Mouse (Mus musculus): ENCODE results near the gene Maml1. TPM values are rescaled to one million over a fixed set of nuclear protein-coding genes. Genes with fewer than 3 reads are reported as not detected.

The Maml1 gene
- polyA plus RNA-seq, 1 experiment from 2014 or later = 5.2 TPM

GRCm38 (mm10) chr11:50326302-50326966 lies 34.3 kb upstream of the Maml1 start:
- peak overlapping the region; percentile 61 for H3K9ac ChIP-seq (replicated peaks; ENCODE audit: low read depth)
- no peaks in the 10 kb centered on the region for H3K27me3 ChIP-seq (replicated peaks; ENCODE audit: insufficient read depth, low read length)
- H3K4me2 ChIP-seq (replicated peaks; ENCODE audit: low read depth, low read length) = peak overlapping the region; percentile 67
- peak overlapping the region; percentile 84 for H3K27ac ChIP-seq (ENCODE audit: low read length)
- no peak for DNase-seq (ENCODE audit: low spot score)
- H3K4me3 ChIP-seq (ENCODE audit: low read depth, low read length) = peak overlapping the region; percentile 90
- no peaks in the 10 kb centered on the region for H3K36me3 ChIP-seq (ENCODE audit: insufficient read depth, low read length)
- H3K4me1 ChIP-seq (ENCODE audit: insufficient read depth, low read depth, low read length) = peaks cover 11% of the 10 kb centered on the region; the same call in 1 of the 2 replicates
- H3K9me3 ChIP-seq (ENCODE audit: low read length) = no peaks in the 10 kb centered on the region
- TF ChIP-seq EP300 (IDR thresholded peaks at IDR 0.05) (no peak), CTCF (IDR thresholded peaks at IDR 0.05) (no peak)
- no peak for ATAC-seq
- 2% methylated on average over 7 of the region's 7 CpGs for WGBS

- peak; percentile 98 for ATAC-seq
- Histone ChIP-seq H3K4me1 (ENCODE audit: insufficient read depth, low read depth, low read length) (peaks cover 11% of the 10 kb centered on the region; the same call in 1 of the 2 replicates), H3K27ac (ENCODE audit: low read length) (peak within 1 kb of the TSS; percentile 93), H3K4me3 (ENCODE audit: low read depth, low read length) (peak within 1 kb of the TSS; percentile 90), H3K9ac (replicated peaks; ENCODE audit: low read depth) (peak within 1 kb of the TSS; percentile 89), H3K4me2 (replicated peaks; ENCODE audit: low read depth, low read length) (peak within 1 kb of the TSS; percentile 73), H3K9me3 (ENCODE audit: low read length) (no peaks in the 10 kb centered on the region), H3K36me3 (ENCODE audit: insufficient read depth, low read length) (no peaks in the 10 kb centered on the region), H3K27me3 (replicated peaks; ENCODE audit: insufficient read depth, low read length) (no peaks in the 10 kb centered on the region)
- WGBS = under 1% methylated on average over 63 of the region's 64 CpGs
- peak; percentile 99 for DNase-seq (ENCODE audit: low spot score)
- TF ChIP-seq EP300 (IDR thresholded peaks at IDR 0.05) (peak; percentile 41; the same call in 1 of the 2 replicates), CTCF (IDR thresholded peaks at IDR 0.05) (peak; percentile 34; the same call in 1 of the 2 replicates)
Measured at GRCm38 (mm10) chr11:50325496-50326301, 33.6 kb upstream of the Maml1 start, which contains the start of gene Canx. Gene Canx, minus strand, starts transcription at chr11:50325673.

- peak overlapping the region; percentile 89 for H3K9ac ChIP-seq (replicated peaks; ENCODE audit: low read depth)
- no peaks in the 10 kb centered on the region for H3K9me3 ChIP-seq (ENCODE audit: low read length)
- ATAC-seq = peak; percentile 55
- H3K4me3 ChIP-seq (ENCODE audit: low read depth, low read length) = peak overlapping the region; percentile 90
- 7% methylated on average over 32 of the region's 34 CpGs for WGBS
- peak overlapping the region; percentile 93 for H3K27ac ChIP-seq (ENCODE audit: low read length)
- peaks cover 11% of the 10 kb centered on the region; the same call in 1 of the 2 replicates for H3K4me1 ChIP-seq (ENCODE audit: insufficient read depth, low read depth, low read length)
- H3K36me3 ChIP-seq (ENCODE audit: insufficient read depth, low read length) = no peaks in the 10 kb centered on the region
- no peak for DNase-seq (ENCODE audit: low spot score)
- no peaks in the 10 kb centered on the region for H3K27me3 ChIP-seq (replicated peaks; ENCODE audit: insufficient read depth, low read length)
- H3K4me2 ChIP-seq (replicated peaks; ENCODE audit: low read depth, low read length) = peak overlapping the region; percentile 73
- TF ChIP-seq CTCF (IDR thresholded peaks at IDR 0.05) = no peak
- no peak for TF ChIP-seq EP300 (IDR thresholded peaks at IDR 0.05)
Measured at GRCm38 (mm10) chr11:50324751-50325471, 32.8 kb upstream of the Maml1 start.

GRCm38 (mm10) chr11:50323843-50324242 lies 31.7 kb upstream of the Maml1 start:
- TF ChIP-seq CTCF (IDR thresholded peaks at IDR 0.05) = no peak
- no peak for TF ChIP-seq EP300 (IDR thresholded peaks at IDR 0.05)
- H3K27ac ChIP-seq (ENCODE audit: low read length) = no peak overlapping the region
- 0 out of 2 replicates have a peak overlapping the region, but pooled peaks have one; percentile 90 for H3K4me3 ChIP-seq (ENCODE audit: low read depth, low read length)
- H3K9me3 ChIP-seq (ENCODE audit: low read length) = no peaks in the 10 kb centered on the region
- no peaks in the 10 kb centered on the region for H3K27me3 ChIP-seq (replicated peaks; ENCODE audit: insufficient read depth, low read length)
- 17% methylated on average over 1 of the region's 1 CpGs for WGBS
- peak overlapping the region; percentile 73 for H3K4me2 ChIP-seq (replicated peaks; ENCODE audit: low read depth, low read length)
- DNase-seq (ENCODE audit: low spot score) (no peak), ATAC-seq (no peak)
- H3K4me1 ChIP-seq (ENCODE audit: insufficient read depth, low read depth, low read length) = peaks cover 11% of the 10 kb centered on the region; the same call in 1 of the 2 replicates
- peak overlapping the region; percentile 89; the same call in 1 of the 2 replicates for H3K9ac ChIP-seq (replicated peaks; ENCODE audit: low read depth)
- H3K36me3 ChIP-seq (ENCODE audit: insufficient read depth, low read length) = no peaks in the 10 kb centered on the region

- Histone ChIP-seq H3K36me3 (ENCODE audit: insufficient read depth, low read length) (no peaks in the 10 kb centered on the region), H3K9ac (replicated peaks; ENCODE audit: low read depth) (no peak overlapping the region), H3K4me3 (ENCODE audit: low read depth, low read length) (no peak overlapping the region), H3K9me3 (ENCODE audit: low read length) (no peaks in the 10 kb centered on the region), H3K27me3 (replicated peaks; ENCODE audit: insufficient read depth, low read length) (no peaks in the 10 kb centered on the region), H3K4me1 (ENCODE audit: insufficient read depth, low read depth, low read length) (peaks cover 11% of the 10 kb centered on the region; the same call in 1 of the 2 replicates), H3K4me2 (replicated peaks; ENCODE audit: low read depth, low read length) (no peak overlapping the region), H3K27ac (ENCODE audit: low read length) (no peak overlapping the region)
- no peak for TF ChIP-seq CTCF (IDR thresholded peaks at IDR 0.05)
- no peak for TF ChIP-seq EP300 (IDR thresholded peaks at IDR 0.05)
- DNase-seq (ENCODE audit: low spot score) (no peak), ATAC-seq (no peak)
Measured at GRCm38 (mm10) chr11:50322345-50322744, 30.2 kb upstream of the Maml1 start.
